Mouse (Mus musculus): ENCODE results near the gene Tmem106c. TPM values are rescaled to one million over a fixed set of nuclear protein-coding genes. Genes with fewer than 3 reads are reported as not detected.

Tmem106c gene
- polyA plus RNA-seq, 1 experiment from 2014 or later, result 36.0 TPM

DNA sequence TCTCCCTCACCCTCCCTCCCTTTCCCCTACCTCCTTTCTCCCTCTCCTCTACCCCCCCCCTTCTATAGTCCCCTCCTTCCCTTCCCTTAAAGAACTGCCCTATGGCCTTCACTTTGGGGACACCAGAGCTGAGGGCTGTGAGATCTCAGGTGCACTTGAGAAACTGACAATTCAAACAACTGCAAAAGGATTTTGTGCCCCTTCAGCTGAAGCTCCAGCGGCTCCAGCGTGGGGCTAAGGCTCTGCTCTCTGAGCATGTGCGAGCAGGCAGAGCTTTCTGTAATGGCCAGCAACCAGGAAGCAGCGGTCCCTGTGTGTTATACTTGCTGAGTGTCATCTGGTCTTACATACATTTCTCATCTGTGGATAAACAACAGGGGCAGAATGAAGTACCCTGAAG lies 8.3 kb upstream of the Tmem106c start:
- WGBS, result 25% methylated on average over 4 of the region's 4 CpGs
- Histone ChIP-seq H3K36me3 (replicated peaks) (no peaks in the 10 kb centered on the region), H3K9me3 (no peaks in the 10 kb centered on the region), H3K4me1 (peaks cover 35% of the 10 kb centered on the region), H3K27ac (replicated peaks) (peak overlapping the region; percentile 68), H3K4me3 (no peak overlapping the region), H3K27me3 (replicated peaks; ENCODE audit: low read depth, poor library complexity, severe bottlenecking) (peaks cover 32% of the 10 kb centered on the region)
- peak; percentile 34 for DNase-seq (ENCODE audit: low spot score)

DNA sequence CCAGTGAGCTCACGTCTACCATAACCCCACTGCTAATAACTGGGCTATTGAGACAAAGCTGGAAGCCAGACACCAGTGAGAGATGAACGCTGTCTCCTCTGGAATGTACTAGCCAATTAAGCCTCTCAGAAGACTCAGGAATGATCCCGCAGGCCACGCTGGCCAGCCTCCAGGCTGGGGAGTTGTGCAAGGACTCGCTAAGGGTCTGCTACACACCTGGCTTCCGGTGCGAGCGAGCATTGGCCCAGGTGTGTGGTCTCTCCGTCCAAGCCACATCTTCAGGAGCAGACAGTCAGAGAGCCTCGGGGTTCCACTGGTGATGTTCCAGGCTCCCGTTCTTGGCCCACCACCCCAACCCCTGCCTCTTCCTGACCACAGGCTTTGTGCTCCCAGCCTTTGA lies 7.6 kb upstream of the Tmem106c start:
- no peak for DNase-seq (ENCODE audit: low spot score)
- 70% methylated on average over 11 of the region's 11 CpGs for WGBS
- Histone ChIP-seq H3K9me3 (no peaks in the 10 kb centered on the region), H3K4me1 (peaks cover 35% of the 10 kb centered on the region), H3K27me3 (replicated peaks; ENCODE audit: low read depth, poor library complexity, severe bottlenecking) (peaks cover 28% of the 10 kb centered on the region), H3K27ac (replicated peaks) (peak overlapping the region; percentile 68), H3K36me3 (replicated peaks) (no peaks in the 10 kb centered on the region), H3K4me3 (no peak overlapping the region)

DNA sequence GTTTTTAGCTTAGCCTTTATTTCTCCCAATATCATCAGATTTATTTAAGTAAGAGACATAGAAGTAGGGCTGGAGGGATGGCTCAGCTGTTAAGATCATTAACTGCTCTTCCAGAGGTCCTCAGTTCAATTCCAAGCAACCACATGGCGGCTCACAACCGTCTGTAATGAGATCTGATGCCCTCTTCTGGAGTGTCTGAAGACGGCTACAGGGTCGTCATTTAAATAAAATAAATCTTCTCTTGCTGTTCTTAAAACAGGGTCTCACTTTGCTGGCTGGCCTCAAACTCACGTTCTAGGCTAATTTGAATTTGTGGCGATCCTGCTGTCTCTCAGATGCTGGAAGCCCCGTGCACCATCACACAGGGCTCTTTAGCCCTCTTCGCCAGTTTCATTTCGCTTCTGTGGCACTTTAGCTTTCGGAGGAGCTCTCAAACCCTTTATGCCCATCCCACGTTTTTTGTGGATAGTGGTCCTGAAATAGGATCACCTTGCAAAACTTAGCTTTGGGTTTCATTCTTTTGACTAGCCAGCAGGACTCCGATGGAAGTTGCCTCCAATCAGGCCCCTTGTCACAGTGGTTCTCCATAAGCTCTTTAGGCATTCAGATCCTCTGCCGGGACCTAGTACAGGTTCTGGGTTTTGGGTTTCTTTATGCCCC lies 541 bp upstream of the Tmem106c start:
- no peak for DNase-seq (ENCODE audit: low spot score)
- Histone ChIP-seq H3K27ac (replicated peaks) (peak overlapping the region; percentile 90), H3K4me3 (peak overlapping the region; percentile 69), H3K4me1 (peaks cover 32% of the 10 kb centered on the region), H3K9me3 (no peaks in the 10 kb centered on the region), H3K36me3 (replicated peaks) (peaks cover under 1% of the 10 kb centered on the region; the same call in 1 of the 2 replicates), H3K27me3 (replicated peaks; ENCODE audit: low read depth, poor library complexity, severe bottlenecking) (0 out of 2 replicates have a peak, but pooled peaks cover 4% of the 10 kb centered on the region)
- WGBS, result 14% methylated on average over 13 of the region's 13 CpGs

DNA sequence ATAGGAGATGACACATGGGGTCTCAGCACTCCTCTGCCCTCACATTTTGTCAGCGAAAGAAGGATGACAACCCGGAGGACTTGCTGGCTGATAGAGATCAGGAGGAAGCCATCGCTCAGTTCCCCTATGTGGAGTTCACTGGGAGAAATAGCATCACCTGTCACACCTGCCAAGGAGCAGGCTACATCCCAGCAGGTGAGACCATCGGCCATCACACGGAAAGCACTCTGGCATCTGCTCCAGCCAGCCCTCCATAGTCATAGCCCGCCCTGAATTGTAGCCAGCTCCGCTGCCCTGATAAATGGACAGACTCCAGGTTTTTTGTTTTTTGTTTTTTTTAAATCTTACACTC lies 812 bp downstream of the Tmem106c start:
- peak overlapping the region; percentile 90 for H3K27ac ChIP-seq (replicated peaks)
- 18% methylated on average over 7 of the region's 7 CpGs for WGBS
- no peak for DNase-seq (ENCODE audit: low spot score)

DNA sequence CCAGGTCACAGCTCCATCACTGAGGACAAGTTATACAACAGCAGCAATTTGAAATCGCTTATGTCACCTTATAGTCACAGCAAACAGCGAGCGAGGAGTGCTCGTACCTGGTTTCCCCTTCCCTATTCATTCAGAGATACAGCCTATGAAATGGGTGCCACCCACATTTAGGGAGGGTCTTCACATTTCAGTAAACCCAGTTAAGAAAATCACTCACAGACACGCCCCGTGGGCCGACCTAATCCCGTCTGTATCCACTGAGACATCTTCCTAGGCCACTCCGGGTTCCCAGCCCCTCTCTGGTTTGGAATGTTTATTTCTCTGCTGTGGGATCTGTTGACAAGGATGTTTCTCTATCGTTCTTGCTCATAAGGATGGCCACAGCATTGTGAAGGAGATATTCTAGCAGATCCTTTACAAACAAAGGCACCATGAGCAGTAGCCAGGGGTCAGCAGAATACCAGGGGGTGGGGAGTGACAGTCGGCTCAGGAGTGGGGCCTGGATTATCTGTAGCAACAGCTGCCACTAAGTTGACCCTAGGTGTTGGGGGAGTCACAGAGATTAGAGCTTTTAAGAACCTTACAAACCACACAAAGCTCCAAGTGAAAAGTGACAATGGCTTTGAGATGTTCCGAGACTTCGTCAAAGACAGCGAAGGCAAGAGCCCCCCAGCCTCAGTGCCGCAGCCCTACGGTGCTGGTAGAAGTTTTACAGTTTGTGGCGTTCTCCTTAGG lies 1.5 kb downstream of the Tmem106c start:
- H3K27me3 ChIP-seq (replicated peaks; ENCODE audit: low read depth, poor library complexity, severe bottlenecking), result 0 out of 2 replicates have a peak, but pooled peaks cover 4% of the 10 kb centered on the region
- peak overlapping the region; percentile 69 for H3K4me3 ChIP-seq
- H3K9me3 ChIP-seq, result no peaks in the 10 kb centered on the region
- WGBS, result 59% methylated on average over 17 of the region's 17 CpGs
- H3K36me3 ChIP-seq (replicated peaks), result peaks cover 3% of the 10 kb centered on the region
- DNase-seq (ENCODE audit: low spot score), result no peak
- H3K4me1 ChIP-seq, result peaks cover 40% of the 10 kb centered on the region
- no peak overlapping the region for H3K27ac ChIP-seq (replicated peaks)

More for the DNA sequence above, 812 bp downstream of the Tmem106c start:
- Histone ChIP-seq H3K9me3 (no peaks in the 10 kb centered on the region), H3K27me3 (replicated peaks; ENCODE audit: low read depth, poor library complexity, severe bottlenecking) (0 out of 2 replicates have a peak, but pooled peaks cover 4% of the 10 kb centered on the region), H3K4me3 (peak overlapping the region; percentile 69), H3K36me3 (replicated peaks) (peaks cover 3% of the 10 kb centered on the region), H3K4me1 (peaks cover 34% of the 10 kb centered on the region)

DNA sequence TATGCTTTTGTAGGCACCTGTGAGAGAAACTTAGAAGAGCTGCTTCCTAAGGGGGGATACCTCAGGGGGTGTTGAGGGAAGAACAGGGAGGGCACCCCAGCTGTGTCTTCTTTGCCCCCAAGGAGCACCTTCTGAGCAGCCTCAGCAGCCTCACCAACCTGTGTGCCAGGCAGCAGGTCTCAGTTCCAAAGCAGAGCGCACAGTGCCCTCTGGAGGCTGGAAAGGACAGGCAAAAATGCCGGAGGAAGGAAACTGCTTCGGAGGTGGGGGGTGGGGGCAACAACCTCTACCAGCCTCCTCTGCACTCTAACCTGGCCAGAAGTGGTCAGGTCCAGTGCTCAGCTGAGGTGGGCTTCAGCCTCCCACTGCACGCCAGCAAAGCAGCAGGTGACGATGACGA lies 6.3 kb downstream of the Tmem106c start:
- DNase-seq (ENCODE audit: low spot score), result peak; percentile 54
- Histone ChIP-seq H3K4me3 (no peak overlapping the region), H3K27ac (replicated peaks) (no peak overlapping the region), H3K9me3 (no peaks in the 10 kb centered on the region), H3K4me1 (peaks cover 41% of the 10 kb centered on the region), H3K27me3 (replicated peaks; ENCODE audit: low read depth, poor library complexity, severe bottlenecking) (0 out of 2 replicates have a peak, but pooled peaks cover 4% of the 10 kb centered on the region), H3K36me3 (replicated peaks) (peaks cover 10% of the 10 kb centered on the region)
- 43% methylated on average over 6 of the region's 6 CpGs for WGBS

DNA sequence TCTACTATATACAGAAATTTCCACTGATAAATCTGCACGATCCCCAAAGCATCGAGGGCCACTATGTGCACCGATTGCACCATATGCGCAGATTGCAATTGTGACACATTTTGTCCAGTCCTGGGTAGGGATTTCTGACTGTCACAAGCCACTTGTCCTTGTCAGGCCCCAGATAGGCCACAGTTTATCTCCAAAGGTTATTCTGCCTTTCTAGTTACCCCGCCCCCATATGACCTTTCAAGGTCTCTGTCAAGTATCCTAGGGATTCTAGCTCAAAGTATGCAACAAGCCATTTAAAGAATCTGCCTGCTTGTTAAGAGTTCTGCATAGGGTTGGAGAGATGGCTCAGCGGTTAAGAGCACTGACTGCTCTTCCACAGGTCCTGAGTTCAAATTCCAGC lies 8.6 kb downstream of the Tmem106c start:
- no peak for DNase-seq (ENCODE audit: low spot score)
- Histone ChIP-seq H3K9me3 (no peaks in the 10 kb centered on the region), H3K4me1 (peaks cover 26% of the 10 kb centered on the region), H3K36me3 (replicated peaks) (peaks cover 33% of the 10 kb centered on the region), H3K4me3 (no peak overlapping the region), H3K27me3 (replicated peaks; ENCODE audit: low read depth, poor library complexity, severe bottlenecking) (0 out of 2 replicates have a peak, but pooled peaks cover 4% of the 10 kb centered on the region), H3K27ac (replicated peaks) (no peak overlapping the region)
- 91% methylated on average over 6 of the region's 6 CpGs for WGBS

DNA sequence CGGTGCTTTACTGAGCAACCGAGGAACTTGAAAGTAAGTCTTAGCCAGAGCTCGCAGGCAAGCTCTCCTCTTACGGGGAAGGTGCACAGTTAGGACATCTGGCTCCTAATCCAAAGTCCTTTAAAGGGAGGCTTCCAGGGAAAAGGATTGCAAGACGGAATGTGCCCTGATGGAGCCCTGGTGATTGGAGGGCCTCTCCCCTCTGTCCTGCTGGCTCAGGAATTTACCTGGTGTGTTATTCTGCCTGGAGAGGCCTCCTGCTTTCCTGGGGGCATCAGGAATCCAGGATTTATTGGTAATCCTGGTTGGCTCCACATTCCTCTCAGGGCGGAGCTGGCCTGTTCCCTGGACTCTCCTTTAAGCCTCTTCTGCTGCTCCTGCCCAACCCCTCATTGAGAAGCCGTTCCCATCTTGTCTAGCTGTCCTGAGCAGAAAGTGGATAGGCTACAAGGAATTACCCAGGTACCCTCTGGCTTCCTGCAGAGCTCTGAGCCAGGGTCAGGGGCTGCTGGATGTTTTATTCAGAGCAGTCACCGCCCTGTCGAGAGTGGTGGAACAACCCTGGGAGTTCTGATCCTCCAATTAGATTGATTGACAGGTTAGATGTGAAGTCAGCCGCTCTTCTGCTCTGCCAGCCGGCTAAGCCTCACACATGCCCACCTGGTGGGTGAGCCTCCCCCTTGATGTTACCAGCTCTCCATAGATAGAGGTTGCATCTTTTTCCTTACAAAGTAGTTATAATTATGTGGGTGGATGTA lies 9.4 kb downstream of the Tmem106c start:
- Histone ChIP-seq H3K4me1 (peaks cover 26% of the 10 kb centered on the region), H3K9me3 (no peaks in the 10 kb centered on the region), H3K36me3 (replicated peaks) (peaks cover 41% of the 10 kb centered on the region), H3K4me3 (no peak overlapping the region), H3K27ac (replicated peaks) (peak overlapping the region; percentile 7), H3K27me3 (replicated peaks; ENCODE audit: low read depth, poor library complexity, severe bottlenecking) (0 out of 2 replicates have a peak, but pooled peaks cover under 1% of the 10 kb centered on the region)
- WGBS, result 26% methylated on average over 11 of the region's 11 CpGs
- peak; percentile 31 for DNase-seq (ENCODE audit: low spot score)

DNA sequence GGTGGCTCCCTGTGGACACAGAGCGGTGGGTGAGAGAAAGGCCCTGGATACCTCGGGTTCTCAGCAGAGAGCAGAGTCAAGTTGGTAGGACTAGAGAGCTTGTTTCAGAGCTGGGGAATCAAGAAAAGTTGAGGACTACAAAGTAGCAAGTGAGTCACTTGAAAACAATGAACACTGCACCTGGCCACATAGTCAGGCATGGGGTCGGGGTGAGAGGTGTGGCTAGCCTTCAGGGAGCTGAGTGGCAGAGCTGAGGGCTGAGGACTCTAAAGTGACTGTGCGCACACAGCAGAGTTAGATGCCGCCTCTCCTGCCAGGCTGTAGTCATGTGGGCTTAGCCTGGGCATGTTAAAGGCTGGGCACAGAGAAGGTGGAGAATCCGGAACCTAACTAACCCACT lies 17.6 kb downstream of the Tmem106c start:
- H3K36me3 ChIP-seq (replicated peaks), result peaks cover 100% of the 10 kb centered on the region

DNA sequence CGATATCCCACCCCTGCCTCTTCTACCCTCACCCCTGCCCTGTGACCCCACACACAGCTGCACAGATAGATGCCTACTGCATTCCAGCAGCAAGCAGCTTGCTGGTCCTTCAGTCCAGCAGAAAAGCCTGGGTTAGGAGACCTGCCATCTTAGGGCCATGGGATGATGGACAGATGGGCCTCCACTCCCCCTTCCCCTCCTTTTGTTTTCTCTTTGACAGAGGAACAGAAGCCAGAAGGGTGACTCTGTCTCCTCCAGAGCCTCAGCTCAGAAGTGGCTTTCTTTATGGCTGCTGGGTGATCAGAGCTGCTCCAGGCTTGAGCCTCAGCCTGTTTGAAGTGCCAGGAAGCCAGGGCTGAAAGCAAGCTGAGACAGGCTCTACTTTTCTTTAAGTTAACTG lies 25.5 kb downstream of the Tmem106c start:
- Histone ChIP-seq H3K4me1 (peaks cover 64% of the 10 kb centered on the region), H3K4me3 (peak overlapping the region; percentile 44), H3K9me3 (no peaks in the 10 kb centered on the region), H3K36me3 (replicated peaks) (peaks cover 94% of the 10 kb centered on the region), H3K27ac (replicated peaks) (peak overlapping the region; percentile 95), H3K27me3 (replicated peaks; ENCODE audit: low read depth, poor library complexity, severe bottlenecking) (no peaks in the 10 kb centered on the region)
- 7% methylated on average over 1 of the region's 1 CpGs for WGBS
- peak; percentile 61 for DNase-seq (ENCODE audit: low spot score)

More for the DNA sequence above, 17.6 kb downstream of the Tmem106c start:
- Histone ChIP-seq H3K4me3 (no peak overlapping the region), H3K4me1 (no peaks in the 10 kb centered on the region), H3K9me3 (peaks cover 14% of the 10 kb centered on the region), H3K27ac (replicated peaks) (no peak overlapping the region), H3K27me3 (replicated peaks; ENCODE audit: low read depth, poor library complexity, severe bottlenecking) (no peaks in the 10 kb centered on the region)
- WGBS, result 95% methylated on average over 6 of the region's 6 CpGs
- no peak for DNase-seq (ENCODE audit: low spot score)

DNA sequence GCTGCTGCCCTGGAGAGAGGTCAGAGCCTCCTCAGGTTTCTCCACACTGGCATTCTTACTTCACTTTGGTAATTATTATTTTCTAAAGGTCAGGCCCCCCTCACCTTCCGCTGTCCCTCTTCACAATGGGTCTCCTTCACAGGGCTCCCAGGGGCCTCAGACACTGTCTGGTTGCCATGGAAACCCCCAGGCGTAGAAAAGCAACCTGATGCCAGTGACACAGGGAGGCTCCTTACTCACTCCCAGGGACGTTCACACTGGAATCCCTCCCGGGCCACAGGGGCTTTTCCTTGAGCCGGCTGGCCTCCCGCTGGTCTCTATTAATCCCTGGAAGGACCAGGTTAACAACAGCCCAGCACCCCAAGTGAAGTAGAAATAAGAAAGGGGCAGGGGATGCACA lies 26.1 kb downstream of the Tmem106c start:
- Histone ChIP-seq H3K36me3 (replicated peaks) (peaks cover 94% of the 10 kb centered on the region), H3K27me3 (replicated peaks; ENCODE audit: low read depth, poor library complexity, severe bottlenecking) (no peaks in the 10 kb centered on the region), H3K9me3 (no peaks in the 10 kb centered on the region), H3K27ac (replicated peaks) (peak overlapping the region; percentile 95), H3K4me1 (peaks cover 64% of the 10 kb centered on the region), H3K4me3 (peak overlapping the region; percentile 44)
- peak; percentile 95 for DNase-seq (ENCODE audit: low spot score)
- 0% methylated on average over 6 of the region's 6 CpGs for WGBS

DNA sequence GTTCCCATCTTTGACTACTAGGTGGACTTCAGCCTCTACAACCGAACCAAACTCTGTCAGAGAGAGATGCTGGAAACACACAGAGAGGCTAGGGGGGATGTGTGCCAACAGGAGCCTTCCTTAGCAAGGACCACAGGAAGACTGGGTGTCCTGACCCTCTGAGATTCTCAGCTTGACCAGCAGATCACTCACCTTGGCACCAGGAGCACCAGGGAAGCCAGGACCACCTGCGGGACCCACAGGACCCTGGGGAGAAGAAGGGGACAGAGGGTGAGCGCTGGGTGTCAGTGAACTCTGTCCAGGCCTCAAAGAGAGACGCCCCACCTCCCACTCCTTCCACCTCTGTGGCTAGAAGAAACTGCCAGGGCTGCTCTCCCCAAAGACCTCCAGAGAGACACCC lies 26.7 kb downstream of the Tmem106c start:
- WGBS, result 4% methylated on average over 4 of the region's 4 CpGs
- no peaks in the 10 kb centered on the region for H3K27me3 ChIP-seq (replicated peaks; ENCODE audit: low read depth, poor library complexity, severe bottlenecking)

More for the DNA sequence above, 26.7 kb downstream of the Tmem106c start:
- H3K9me3 ChIP-seq, result no peaks in the 10 kb centered on the region
- H3K4me1 ChIP-seq, result peaks cover 64% of the 10 kb centered on the region
- H3K27ac ChIP-seq (replicated peaks), result peak overlapping the region; percentile 95
- H3K36me3 ChIP-seq (replicated peaks), result peaks cover 94% of the 10 kb centered on the region
- peak; percentile 36 for DNase-seq (ENCODE audit: low spot score)
- peak overlapping the region; percentile 44 for H3K4me3 ChIP-seq

All from embryonic facial prominence, embryonic 10.5 days (tissue).